Mouse (Mus musculus): ENCODE data around the gene Rgs6. TPM values are rescaled to one million over a fixed set of nuclear protein-coding genes. Genes with fewer than 3 reads are reported as not detected.

The Rgs6 gene
- polyA plus RNA-seq, 1 experiment, result 0.14 TPM

GRCm38 (mm10) chr12:83209461-83209860 lies 621.4 kb downstream of the Rgs6 start:
- TF ChIP-seq CTCF (IDR thresholded peaks at IDR 0.05; ENCODE audit: extremely low read depth, insufficient read depth, insufficient read length, insufficient replicate concordance), result no peak
- no peak for TF ChIP-seq POLR2A (IDR thresholded peaks at IDR 0.05; ENCODE audit: low read depth, low read length)
- no peaks in the 10 kb centered on the region for H3K4me1 ChIP-seq (ENCODE audit: control insufficient read depth, insufficient read depth, insufficient read length)
- H3K27me3 ChIP-seq (ENCODE audit: control insufficient read depth, insufficient read depth, low read length), result no peaks in the 10 kb centered on the region
- no peak for DNase-seq (ENCODE audit: low read depth in 1 of 2, low spot score in 2 of 2)
- WGBS, result 52% methylated on average over 6 of the region's 6 CpGs
- no peaks in the 10 kb centered on the region for H3K36me3 ChIP-seq (ENCODE audit: control insufficient read depth, insufficient read depth, low read length)
- no peak overlapping the region for H3K27ac ChIP-seq (ENCODE audit: insufficient read depth, low read length)
- no peak overlapping the region for H3K4me3 ChIP-seq (ENCODE audit: extremely low read depth, insufficient read depth, insufficient read length)

GRCm38 (mm10) chr12:83210294-83210693 lies 622.2 kb downstream of the Rgs6 start:
- H3K27me3 ChIP-seq (ENCODE audit: control insufficient read depth, insufficient read depth, low read length), result no peaks in the 10 kb centered on the region
- 81% methylated on average over 5 of the region's 5 CpGs for WGBS

GRCm38 (mm10) chr12:83210735-83211134 lies 622.6 kb downstream of the Rgs6 start:
- no peak for DNase-seq (ENCODE audit: low read depth in 1 of 2, low spot score in 2 of 2)
- Histone ChIP-seq H3K27ac (ENCODE audit: insufficient read depth, low read length) (no peak overlapping the region), H3K27me3 (ENCODE audit: control insufficient read depth, insufficient read depth, low read length) (no peaks in the 10 kb centered on the region), H3K4me1 (ENCODE audit: control insufficient read depth, insufficient read depth, insufficient read length) (no peaks in the 10 kb centered on the region), H3K36me3 (ENCODE audit: control insufficient read depth, insufficient read depth, low read length) (no peaks in the 10 kb centered on the region), H3K4me3 (ENCODE audit: extremely low read depth, insufficient read depth, insufficient read length) (no peak overlapping the region)
- TF ChIP-seq CTCF (IDR thresholded peaks at IDR 0.05; ENCODE audit: extremely low read depth, insufficient read depth, insufficient read length, insufficient replicate concordance) (no peak), POLR2A (IDR thresholded peaks at IDR 0.05; ENCODE audit: low read depth, low read length) (no peak)
- WGBS, result 92% methylated on average over 3 of the region's 3 CpGs

More at GRCm38 (mm10) chr12:83210294-83210693, 622.2 kb downstream of the Rgs6 start:
- Histone ChIP-seq H3K4me1 (ENCODE audit: control insufficient read depth, insufficient read depth, insufficient read length) (no peaks in the 10 kb centered on the region), H3K4me3 (ENCODE audit: extremely low read depth, insufficient read depth, insufficient read length) (no peak overlapping the region), H3K27ac (ENCODE audit: insufficient read depth, low read length) (no peak overlapping the region), H3K36me3 (ENCODE audit: control insufficient read depth, insufficient read depth, low read length) (no peaks in the 10 kb centered on the region)
- no peak for DNase-seq (ENCODE audit: low read depth in 1 of 2, low spot score in 2 of 2)
- no peak for TF ChIP-seq CTCF (IDR thresholded peaks at IDR 0.05; ENCODE audit: extremely low read depth, insufficient read depth, insufficient read length, insufficient replicate concordance)
- no peak for TF ChIP-seq POLR2A (IDR thresholded peaks at IDR 0.05; ENCODE audit: low read depth, low read length)

GRCm38 (mm10) chr12:83211146-83211822 lies 623.2 kb downstream of the Rgs6 start:
- Histone ChIP-seq H3K4me3 (ENCODE audit: extremely low read depth, insufficient read depth, insufficient read length) (no peak overlapping the region), H3K27ac (ENCODE audit: insufficient read depth, low read length) (no peak overlapping the region), H3K4me1 (ENCODE audit: control insufficient read depth, insufficient read depth, insufficient read length) (no peaks in the 10 kb centered on the region), H3K27me3 (ENCODE audit: control insufficient read depth, insufficient read depth, low read length) (no peaks in the 10 kb centered on the region), H3K36me3 (ENCODE audit: control insufficient read depth, insufficient read depth, low read length) (no peaks in the 10 kb centered on the region)
- DNase-seq (ENCODE audit: low read depth in 1 of 2, low spot score in 2 of 2), result no peak
- 78% methylated on average over 7 of the region's 7 CpGs for WGBS
- TF ChIP-seq CTCF (IDR thresholded peaks at IDR 0.05; ENCODE audit: extremely low read depth, insufficient read depth, insufficient read length, insufficient replicate concordance), result no peak
- TF ChIP-seq POLR2A (IDR thresholded peaks at IDR 0.05; ENCODE audit: low read depth, low read length), result no peak

Data from spleen, adult 2 months (tissue).